Mouse (Mus musculus) megakaryocyte progenitor cell, adult 5-6 weeks (primary cell): ENCODE data around the gene Plcd1. TPM values are rescaled to one million over a fixed set of nuclear protein-coding genes. Genes with fewer than 3 reads are reported as not detected.

ENCODE experiments used
- ATAC-seq: replicated peaks from 2 replicates; pipeline ENCODE4 v1.8.0; 2016; ENCODE audit warnings: mild to moderate bottlenecking, moderate TSS enrichment, inconsistent platforms; ENCODE audit not compliant: poor library complexity
- total RNA-seq, 2 experiments: library from RNA; stranded (forward) in 1 of 2; stranded (reverse) in 1 of 2; fragments of 157-497, 149-512 nt in 1 of 2; fragments of 200-1000 nt in 1 of 2; gene quantifications; 2 replicates each; pipeline versions ENCODE4 v1.2.3 to v1.2.4; 2015 to 2017

The Plcd1 gene
- not detected in 2 replicates for total RNA-seq (2015)
- 0.14 and 0.29 TPM in 2 replicates for total RNA-seq (2017)

GRCm38 (mm10) chr9:119093419-119094295 is at the start of gene Plcd1:
Plcd1 (minus strand) TSS chr9:119093502.
- ATAC-seq: peak; percentile 49

GRCm38 (mm10) chr9:119142066-119142465 is 48.8 kb upstream of the Plcd1 start:
- ATAC-seq: no peak

- ATAC-seq: no peak
Measured at GRCm38 (mm10) chr9:119138836-119139235, 45.5 kb upstream of the Plcd1 start.

- ATAC-seq: no peak
Measured at GRCm38 (mm10) chr9:119130692-119131091, 37.4 kb upstream of the Plcd1 start.

GRCm38 (mm10) chr9:119128436-119129181 is 35.3 kb upstream of the Plcd1 start:
- no peak for ATAC-seq

GRCm38 (mm10) chr9:119122596-119123369 is 29.5 kb upstream of the Plcd1 start:
- ATAC-seq: peak; percentile 69

- ATAC-seq: no peak
Measured at GRCm38 (mm10) chr9:119120168-119120560, 26.9 kb upstream of the Plcd1 start.

GRCm38 (mm10) chr9:119119409-119120167 is 26.3 kb upstream of the Plcd1 start:
- no peak for ATAC-seq

- no peak for ATAC-seq
Measured at GRCm38 (mm10) chr9:119114911-119115310, 21.6 kb upstream of the Plcd1 start.

GRCm38 (mm10) chr9:119110640-119111039 is 17.3 kb upstream of the Plcd1 start:
- ATAC-seq: no peak

GRCm38 (mm10) chr9:119109685-119110353 is 16.5 kb upstream of the Plcd1 start:
- no peak for ATAC-seq

GRCm38 (mm10) chr9:119107566-119107965 is 14.3 kb upstream of the Plcd1 start:
- peak; percentile 87 for ATAC-seq

GRCm38 (mm10) chr9:119102783-119103113 is 9.4 kb upstream of the Plcd1 start:
- ATAC-seq: no peak

GRCm38 (mm10) chr9:119101992-119102782 is 8.9 kb upstream of the Plcd1 start, which contains the start of gene Dlec1:
Dlec1 (plus strand) TSS chr9:119102478.
- ATAC-seq: peak; percentile 93

- no peak for ATAC-seq
Measured at GRCm38 (mm10) chr9:119100177-119100898, 7.0 kb upstream of the Plcd1 start.

- ATAC-seq: no peak
Measured at GRCm38 (mm10) chr9:119094462-119095109, 1.3 kb upstream of the Plcd1 start.

- ATAC-seq: no peak
Measured at GRCm38 (mm10) chr9:119092473-119093418, 556 bp downstream of the Plcd1 start.
